Mouse (Mus musculus): ENCODE results near the gene Srp68.

The Srp68 gene

DNA sequence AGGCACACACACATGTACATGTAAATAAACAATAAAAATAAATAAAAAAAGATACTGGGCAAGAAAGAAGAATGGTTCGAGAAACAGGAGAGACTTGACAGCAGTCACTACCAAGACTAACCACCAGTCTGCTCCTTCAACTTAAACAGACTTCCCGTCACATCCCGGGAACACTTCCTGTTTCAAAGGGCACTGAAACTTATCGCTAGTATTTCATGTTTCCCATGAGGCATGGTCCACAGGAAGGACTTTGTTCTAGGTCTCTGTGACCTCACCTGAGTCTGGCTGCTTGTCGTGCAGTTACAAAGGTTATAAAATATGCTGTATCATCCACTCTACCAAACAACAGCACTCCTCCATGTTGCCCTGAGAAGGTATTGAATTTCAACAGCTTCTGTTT lies 78.8 kb downstream of the Srp68 start:
- in situ Hi-C loops (cut with MboI; ENCODE audit: low pct_unique_long_range_greater_than_20kb in 1 of 2, low sequenced_read_pairs in 2 of 2, unreplicated experiment in 1 of 2): no loop called here
